Mouse (Mus musculus) natural killer cell, adult 2 months (primary cell): ENCODE results near the gene Gm10974.

Experiments
- DNase-seq, 2 experiments: peaks; one replicate each; pipeline ENCODE4 v3.0.0; 2022; ENCODE audit warnings: low spot score in 2 of 2

Gene Gm10974

DNA sequence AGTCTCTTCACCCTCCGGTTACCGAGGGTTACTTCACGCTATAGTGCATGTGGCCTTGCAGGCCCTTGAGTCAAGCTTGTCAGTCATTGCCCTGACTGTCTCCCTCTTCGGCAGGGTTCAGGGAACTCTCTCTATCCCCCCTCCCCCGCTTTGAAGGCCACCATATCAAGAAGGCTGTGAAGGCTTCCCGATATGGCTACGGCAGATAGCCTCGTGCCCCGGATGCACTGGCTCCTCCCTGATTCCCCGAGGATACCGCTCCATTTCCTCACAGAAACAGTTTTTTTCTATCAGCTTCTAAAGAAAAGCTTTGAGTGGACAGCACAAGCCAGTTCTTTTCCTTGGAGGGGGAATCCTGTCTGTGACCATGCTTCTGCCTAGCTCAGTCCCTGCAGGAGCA, 39.8 kb downstream of the Gm10974 start:
- no peak for DNase-seq

DNA sequence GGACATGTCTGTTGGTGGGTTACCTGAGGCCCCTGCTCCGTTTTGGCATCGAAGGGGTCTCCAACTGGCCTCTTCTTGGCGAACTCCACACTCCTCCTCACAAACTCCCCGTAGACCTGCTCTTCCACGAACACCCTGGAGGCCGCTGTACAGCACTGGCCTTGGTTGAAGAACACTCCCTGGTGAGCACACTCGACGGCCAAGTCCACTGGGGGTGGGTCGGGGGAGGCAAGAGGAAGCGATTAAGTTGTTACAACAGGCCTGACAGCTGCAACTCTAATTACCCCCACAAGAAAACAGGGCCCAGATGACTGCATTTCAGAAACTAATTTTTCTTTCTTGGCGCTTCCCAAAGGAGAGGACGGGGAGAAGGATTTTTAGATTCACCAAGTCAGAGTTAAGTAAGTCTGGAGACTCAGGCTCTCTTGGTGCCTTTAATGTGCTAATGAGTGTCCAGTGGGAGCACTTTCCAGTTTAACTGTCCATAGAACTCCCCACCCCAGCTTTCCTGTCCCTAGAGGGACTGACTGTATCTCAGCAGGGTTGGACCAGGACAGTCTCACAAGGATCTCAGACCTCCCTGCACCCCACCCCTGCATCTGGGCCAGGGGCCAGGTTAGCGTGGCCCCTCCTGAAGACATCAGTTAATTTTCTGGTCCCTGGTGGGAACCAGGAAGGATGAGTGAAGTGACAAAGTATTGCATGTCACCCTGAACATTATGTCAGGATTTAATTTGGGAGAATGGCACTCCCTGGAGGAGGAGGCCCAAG, 40.4 kb downstream of the Gm10974 start:
- no peak for DNase-seq

DNA sequence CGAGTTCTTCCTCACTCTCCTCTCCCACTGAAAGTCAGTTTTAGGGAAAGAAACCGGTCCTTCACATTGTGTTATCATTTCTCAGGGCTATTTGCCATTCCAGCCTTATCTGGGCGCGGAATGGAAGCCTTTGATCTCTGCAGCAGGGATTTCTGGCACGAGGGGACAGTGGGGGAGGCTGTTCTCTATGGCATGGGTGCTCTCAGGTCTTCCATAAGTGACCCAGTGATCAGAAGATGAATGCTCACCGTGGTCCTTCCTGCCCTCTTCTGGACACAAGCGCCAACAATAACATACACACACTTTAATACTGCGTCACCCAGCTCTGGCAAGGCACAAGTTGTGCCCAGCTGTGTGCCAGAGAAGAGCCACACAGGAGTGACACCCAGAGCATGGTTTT, 41.3 kb downstream of the Gm10974 start:
- no peak for DNase-seq

DNA sequence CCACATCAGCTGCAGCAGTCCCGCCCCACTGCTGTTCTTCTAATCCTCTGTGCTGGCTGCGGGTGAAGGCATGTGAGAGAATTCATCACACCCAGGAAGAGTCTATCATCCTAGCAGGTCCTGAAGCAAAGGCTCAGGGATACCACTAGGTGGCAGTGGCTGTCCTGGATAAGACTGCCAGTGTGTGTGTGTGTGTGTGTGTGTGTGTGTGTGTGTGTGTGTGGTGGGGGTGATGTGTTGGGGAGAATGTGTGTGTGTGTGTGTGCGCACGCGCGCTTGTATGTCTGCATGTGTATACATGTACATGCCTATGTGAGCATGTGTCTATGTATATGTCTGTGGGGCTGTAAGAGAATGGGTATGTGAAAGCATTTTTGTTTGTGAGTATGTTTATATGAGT, 43.7 kb downstream of the Gm10974 start:
- DNase-seq: no peak

DNA sequence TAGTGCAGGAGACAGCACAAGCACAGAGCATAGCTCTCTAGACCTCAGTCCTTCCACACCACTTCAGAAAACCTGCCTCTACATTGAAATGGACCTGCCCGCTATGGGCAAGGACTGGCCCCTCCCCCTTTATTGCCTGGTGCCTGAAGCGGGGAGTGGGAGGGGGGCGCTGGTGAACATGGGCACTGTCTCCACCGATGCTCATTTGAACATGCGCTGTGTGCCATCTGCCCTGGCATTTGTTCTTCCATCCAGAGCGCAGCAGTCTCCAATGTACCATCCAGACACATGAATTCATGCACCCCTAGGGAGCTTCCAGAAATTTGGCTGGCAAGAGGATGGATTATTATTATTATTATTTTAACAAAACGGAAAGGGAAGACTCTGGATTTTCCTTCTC, 47.4 kb downstream of the Gm10974 start:
- no peak for DNase-seq

DNA sequence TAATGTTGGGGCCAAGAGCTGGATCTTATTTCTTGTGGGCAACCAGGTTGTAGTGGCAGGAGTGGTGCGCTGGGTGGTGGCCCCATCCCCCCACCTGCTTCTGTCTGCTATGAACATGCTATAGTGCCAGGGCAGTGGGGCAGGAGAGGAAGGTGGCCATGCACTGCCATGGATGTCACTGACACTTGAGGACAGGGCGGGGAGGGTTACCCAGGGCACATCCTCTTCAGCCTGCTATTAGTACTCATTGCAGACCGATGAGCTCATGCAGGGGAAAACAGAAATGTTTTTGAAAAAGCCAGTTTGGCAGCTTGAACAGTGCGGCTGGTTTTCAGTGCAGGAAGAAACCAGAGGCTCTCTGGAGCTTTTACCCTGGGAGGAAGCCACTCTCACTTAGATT, 51.1 kb downstream of the Gm10974 start:
- no peak for DNase-seq

DNA sequence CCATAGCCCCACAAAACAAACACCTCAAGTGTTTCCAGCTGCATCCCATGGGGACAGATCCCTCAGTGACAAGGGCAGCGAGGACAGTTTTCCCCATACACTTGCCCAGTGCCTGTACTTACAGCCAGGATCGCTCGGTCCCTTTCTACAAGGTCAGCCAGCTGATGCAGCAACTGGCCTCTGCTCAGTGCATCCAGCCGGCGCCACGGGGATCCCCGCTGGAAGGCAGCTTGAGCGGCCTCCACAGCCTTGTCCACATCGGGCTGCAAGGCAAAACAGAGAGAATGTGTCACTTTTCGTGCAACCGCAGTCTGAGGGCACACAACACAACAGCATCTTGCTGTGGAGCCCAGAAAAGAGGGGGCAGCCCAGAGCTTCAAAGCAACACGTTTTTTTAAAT, 53.3 kb downstream of the Gm10974 start:
- no peak for DNase-seq

DNA sequence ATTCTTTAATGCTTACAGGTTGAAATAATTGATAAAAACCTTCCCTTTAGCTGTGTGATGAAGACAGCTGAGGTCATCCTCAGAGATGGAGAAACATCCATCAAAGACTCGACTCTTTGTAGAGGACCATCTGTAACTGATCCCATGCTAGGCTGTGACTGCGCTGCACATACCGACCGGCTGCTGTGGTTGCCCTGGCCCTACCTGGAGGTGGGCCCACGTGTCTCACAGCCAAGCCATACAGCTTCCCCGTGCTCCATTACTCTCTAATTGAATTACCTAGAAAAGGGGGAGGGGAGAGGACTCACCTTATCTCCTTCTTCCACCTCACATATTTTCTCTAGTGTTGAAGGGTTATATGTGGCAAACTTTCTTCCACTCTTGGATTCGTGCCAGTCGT, 56.2 kb downstream of the Gm10974 start:
- no peak for DNase-seq

DNA sequence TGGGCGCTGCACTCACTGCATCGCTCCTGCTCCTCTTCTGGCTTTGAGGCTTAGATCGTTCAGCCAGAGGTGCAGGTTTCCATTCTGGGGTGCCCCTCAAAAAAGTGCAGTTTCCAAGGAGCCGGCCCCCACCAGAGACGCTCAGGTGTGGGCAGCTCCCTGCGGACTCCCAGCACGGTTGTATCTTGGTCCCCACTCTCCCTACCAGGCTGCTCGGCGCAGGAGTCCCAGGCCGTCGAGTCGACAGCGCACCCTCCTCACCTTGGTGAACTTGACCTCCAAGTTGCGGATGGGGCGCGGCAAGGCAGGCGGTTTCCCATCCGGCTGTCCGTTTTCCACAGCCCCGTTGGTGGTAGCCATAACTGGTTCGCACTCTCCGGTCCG, 61.3 kb downstream of the Gm10974 start:
- DNase-seq: no peak

DNA sequence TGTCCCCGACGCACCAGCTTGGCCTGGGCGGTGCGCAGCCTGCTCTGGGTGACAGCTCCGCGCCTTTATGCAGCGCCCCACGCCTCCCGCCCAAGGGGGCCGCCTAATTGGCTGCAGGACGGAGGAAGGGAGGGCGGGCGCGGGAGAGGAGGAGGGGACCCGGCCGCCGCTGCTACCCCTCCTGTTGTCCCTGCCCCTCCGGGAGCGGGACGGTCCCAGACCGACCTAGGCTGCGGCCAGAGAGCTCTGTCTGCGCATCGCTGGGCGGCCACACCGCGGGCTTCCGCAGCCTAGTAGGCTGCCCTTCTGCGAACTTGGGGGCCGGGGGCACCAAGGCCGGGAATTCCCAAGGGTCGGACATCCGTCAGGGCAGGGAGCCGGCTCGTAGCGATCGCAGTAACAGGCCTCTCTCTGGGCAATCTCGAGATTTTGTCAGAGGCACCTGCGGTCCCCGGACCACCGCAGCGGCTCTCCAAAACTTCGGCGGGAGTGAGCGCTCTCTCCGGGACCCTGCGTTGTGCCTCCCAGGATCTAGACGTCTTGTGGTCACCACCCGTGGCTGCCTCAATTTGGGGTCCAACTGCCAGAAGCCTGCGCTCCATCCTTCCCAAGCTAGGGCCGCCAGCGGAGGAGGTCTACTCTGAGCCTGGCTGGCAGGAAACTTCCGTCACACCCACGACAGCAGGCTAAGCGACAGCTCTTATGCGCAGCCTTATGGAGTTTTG, 61.9 kb downstream of the Gm10974 start, which contains the start of gene Aldh1a3:
Gene Aldh1a3, minus strand, starts transcription at position 81 of the 725 bp plus-strand sequence.
- peak in 1 of 2 experiments; percentile 4 for DNase-seq

DNA sequence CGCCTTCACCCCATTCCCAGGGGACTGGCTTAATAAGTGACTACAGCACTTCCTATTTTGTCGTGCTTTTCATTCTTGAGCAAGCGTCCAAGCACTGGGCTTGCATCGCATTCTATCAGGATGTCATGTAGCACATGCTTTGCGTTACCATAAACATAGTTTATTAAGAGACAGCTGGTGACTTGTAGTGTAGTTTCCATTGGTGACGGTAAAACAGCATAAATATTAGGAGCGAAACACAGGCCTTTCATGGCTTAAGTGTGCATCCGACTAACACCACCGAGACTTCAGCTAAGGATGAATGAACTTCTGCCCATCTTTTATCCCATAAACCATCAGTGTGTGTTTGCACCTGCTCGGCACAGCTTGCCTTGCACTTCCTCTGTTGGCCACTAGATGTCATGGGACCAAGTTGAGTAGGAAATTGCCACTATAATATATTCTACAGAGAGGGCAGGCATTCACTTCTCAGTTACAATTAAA, 68.8 kb downstream of the Gm10974 start:
- peak; percentile 31 to 36 for DNase-seq
